Mouse (Mus musculus) spleen, postnatal 14 days (tissue): ENCODE data around the gene St7.

ENCODE experiments used
- DNase-seq, 2 experiments: peaks; one replicate each; pipeline ENCODE4 v3.0.0; 2021 to 2022; ENCODE audit warnings: low spot score in 2 of 2

St7 gene

GRCm38 (mm10) chr6:17946456-17946855 is 253.7 kb downstream of the St7 start:
- DNase-seq: no peak

DNA sequence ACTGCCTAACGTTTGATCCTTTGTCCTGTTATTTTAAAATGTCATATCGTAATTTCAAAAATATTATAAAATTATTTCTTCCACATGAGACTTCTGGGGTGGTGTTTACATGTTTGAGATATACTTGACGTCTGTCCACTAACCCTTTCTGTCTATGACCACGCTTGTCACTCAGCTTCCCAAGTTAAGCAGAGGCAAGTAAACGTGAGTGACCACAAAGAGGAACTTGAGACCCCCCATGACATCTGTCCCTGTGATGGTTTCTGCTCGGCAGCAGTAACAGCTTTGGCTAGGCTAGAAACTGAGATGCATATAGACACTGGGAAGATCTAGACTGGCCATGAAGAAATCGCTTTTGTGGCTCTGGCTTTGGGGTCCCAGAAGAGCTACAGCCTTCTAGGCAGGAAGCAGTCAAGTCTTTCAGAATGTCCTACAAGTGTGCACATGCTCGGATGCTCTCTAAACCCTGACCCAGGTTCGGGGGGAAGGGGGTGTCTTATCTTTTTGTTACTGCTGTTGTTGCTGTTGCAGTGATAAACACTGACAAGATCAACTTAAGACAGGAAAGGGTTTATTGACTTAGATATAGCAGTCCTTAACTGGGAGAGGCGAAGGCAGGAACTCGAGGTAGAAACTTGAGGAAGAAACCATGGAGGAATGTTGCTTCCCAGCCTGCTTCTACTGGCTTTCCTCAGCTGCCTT is 254.5 kb downstream of the St7 start:
- DNase-seq: no peak

DNA sequence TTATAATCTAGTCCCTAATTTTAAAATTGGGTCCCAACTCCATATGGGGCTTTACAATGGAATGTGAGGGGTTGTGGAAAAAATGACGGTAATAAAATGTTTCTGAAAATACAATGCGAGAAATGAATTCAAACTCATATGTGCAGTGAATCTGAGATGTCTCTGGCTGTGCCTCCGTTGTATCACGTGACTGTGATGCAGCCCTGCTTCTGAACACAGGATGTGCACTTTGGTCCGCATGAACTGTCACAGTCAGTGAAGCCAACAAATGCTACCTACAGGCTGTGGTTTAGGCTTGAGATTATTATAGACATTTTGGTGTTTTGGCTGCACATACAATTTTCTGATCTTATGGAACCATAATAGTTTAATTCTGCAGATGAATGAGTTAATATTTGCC is 256.4 kb downstream of the St7 start:
- no peak for DNase-seq

DNA sequence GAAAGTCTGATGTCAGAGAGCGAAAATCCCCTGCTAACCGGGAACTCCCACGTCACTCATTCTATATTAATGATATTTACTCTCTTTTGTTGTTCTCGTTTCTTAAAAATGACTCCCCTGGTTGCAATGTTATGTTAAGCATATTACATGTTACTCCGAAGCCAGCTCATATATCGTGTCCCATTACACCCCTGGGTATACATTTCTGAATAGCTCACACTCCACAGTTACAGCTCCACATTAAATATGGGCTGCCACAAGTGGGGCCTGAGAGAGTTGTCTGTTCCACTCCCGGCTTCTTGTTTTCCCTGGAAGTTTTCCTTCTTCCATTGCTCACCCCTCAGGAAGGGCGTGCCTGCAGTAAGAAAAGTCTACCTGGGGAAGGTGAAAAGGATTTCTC is 259.0 kb downstream of the St7 start:
- DNase-seq: no peak

DNA sequence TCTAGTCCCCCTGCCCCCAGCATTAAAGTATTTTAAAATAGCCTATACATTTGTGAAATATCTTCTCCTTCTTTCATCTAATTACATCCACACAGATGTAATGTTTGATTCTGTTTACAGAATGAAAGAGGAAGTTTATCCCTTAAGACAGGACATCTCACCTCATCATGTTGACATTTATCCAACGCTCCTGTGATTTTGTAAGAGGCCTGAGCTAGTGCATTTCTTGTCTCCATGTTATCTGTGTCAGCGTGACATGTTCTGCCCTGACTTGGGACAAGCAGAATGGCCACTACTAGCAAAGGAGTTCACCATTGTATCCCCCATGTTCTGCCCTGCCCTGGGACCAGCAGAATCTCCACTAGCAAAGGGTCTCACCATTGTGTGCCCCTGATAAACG is 270.7 kb downstream of the St7 start:
- no peak for DNase-seq

- no peak for DNase-seq
These were observed 275.9 kb downstream of the St7 start for GRCm38 (mm10) chr6:17968467-17969144.

- DNase-seq: no peak
These were observed 277.1 kb downstream of the St7 start for GRCm38 (mm10) chr6:17969815-17970214.

GRCm38 (mm10) chr6:17971393-17971792 is 278.7 kb downstream of the St7 start:
- no peak for DNase-seq

DNA sequence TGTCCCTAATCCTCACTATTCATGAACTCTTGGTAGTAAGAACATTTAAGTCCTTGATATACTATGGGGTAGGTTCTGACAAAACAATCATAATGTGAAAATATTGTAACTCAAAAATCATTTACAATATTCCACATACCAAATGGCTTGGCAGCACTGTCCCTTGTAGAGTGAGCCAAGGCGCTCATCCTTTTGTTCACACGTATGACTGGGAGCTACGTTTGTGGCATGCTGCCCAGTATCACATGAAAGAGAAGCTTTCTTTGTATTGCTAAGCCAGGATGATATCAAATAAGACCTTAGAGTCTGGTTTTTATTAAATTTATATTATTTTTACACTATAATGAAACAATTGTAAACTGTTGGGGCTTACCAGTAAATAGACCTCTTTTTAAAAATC is 281.7 kb downstream of the St7 start:
- no peak for DNase-seq

DNA sequence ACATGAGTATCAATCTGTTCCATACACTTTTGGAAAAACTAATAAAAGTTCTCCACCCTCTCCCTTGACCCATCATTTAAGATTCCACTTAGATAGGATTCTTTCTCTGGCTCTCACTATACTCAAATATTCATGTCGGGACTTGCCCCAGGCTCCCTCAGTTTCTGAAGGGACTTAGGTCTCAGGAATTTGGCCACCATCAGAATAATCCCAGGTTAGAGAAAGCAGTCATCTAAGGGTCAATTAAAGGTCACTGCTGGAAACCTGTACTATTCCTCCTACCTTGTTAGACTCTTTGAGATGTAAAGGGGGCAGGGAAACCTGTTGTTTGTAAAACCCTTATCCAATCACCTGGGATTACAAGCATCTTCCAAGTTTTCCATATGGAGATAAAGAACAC is 284.4 kb downstream of the St7 start:
- no peak for DNase-seq

DNA sequence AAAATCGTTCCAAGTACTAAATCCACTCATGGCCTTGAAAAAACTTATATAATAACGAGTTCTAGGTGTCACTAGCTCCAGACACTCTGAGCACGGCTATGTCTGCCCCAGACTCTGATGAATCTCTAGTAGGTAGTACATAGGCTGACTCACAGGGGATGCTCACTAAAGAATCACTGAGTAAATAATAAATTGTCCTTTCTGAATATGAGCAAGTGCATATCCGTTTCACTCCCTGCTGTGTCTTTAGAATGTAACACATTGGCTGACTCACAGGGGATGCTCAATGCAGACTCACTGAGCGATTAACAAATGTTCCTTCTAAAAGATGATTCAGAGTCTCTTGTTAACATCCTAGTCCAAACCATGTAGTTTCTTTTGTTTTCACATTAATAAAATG is 285.6 kb downstream of the St7 start:
- DNase-seq: no peak

GRCm38 (mm10) chr6:17978881-17979280 is 286.1 kb downstream of the St7 start:
- no peak for DNase-seq

DNA sequence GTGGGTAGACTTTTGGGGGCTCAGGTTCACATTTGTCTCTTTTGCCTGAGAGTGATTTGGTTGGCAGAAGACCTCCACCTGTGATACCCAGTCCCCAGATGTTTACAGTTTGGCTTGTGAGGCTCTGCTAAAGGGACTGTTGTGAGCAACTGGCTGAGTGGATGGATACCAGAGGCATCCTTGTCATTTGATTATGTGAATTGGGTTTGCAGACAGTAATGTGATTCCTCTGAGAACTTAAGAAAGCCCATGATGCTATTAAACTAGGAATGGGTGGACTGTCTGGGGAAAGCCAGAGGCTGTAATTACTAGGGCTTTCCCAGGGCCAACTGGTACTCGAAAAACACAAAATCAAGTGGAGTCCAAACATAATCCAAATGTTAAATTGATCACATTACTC is 286.6 kb downstream of the St7 start:
- DNase-seq: no peak

- DNase-seq: no peak
These were observed 297.7 kb downstream of the St7 start for GRCm38 (mm10) chr6:17990173-17991028.

GRCm38 (mm10) chr6:17991625-17992024 is 298.9 kb downstream of the St7 start:
- DNase-seq: no peak
